Mouse (Mus musculus) hematopoietic multipotent progenitor cell, adult 10-12 weeks (in vitro differentiated cells): Measurements from ENCODE around the gene Usp19. TPM values are rescaled to one million over a fixed set of nuclear protein-coding genes. Genes with fewer than 3 reads are reported as not detected.

Experiments used
- polyA plus RNA-seq: library from polyadenylated mRNA; stranded (reverse); fragments of >175 nt; gene quantifications from 2 replicates; pipeline ENCODE4 v1.2.3, GENCODE M21; 2012; ENCODE audit warnings: low replicate concordance

The Usp19 gene
- 85.5 and 193 TPM in 2 replicates for polyA plus RNA-seq

GRCm38 (mm10) chr9:108490559-108491285 is at the start of gene Usp19:
Usp19 (plus strand) TSS chr9:108490602.

GRCm38 (mm10) chr9:108460319-108461178 is 29.9 kb upstream of the Usp19 start, which contains the start of gene Ccdc71:
Ccdc71 (plus strand) TSS chr9:108460527.

GRCm38 (mm10) chr9:108461181-108461631 is 29.2 kb upstream of the Usp19 start, which contains the start of gene Klhdc8b:
Klhdc8b (minus strand) TSS chr9:108461581.

GRCm38 (mm10) chr9:108479721-108480351 is 10.6 kb upstream of the Usp19 start, which contains the start of gene Lamb2:
Lamb2 (plus strand) TSS chr9:108479736.

GRCm38 (mm10) chr9:108507619-108508434 is 17.4 kb downstream of the Usp19 start, which contains the start of gene Qars:
Qars (plus strand) TSS chr9:108507706.

DNA sequence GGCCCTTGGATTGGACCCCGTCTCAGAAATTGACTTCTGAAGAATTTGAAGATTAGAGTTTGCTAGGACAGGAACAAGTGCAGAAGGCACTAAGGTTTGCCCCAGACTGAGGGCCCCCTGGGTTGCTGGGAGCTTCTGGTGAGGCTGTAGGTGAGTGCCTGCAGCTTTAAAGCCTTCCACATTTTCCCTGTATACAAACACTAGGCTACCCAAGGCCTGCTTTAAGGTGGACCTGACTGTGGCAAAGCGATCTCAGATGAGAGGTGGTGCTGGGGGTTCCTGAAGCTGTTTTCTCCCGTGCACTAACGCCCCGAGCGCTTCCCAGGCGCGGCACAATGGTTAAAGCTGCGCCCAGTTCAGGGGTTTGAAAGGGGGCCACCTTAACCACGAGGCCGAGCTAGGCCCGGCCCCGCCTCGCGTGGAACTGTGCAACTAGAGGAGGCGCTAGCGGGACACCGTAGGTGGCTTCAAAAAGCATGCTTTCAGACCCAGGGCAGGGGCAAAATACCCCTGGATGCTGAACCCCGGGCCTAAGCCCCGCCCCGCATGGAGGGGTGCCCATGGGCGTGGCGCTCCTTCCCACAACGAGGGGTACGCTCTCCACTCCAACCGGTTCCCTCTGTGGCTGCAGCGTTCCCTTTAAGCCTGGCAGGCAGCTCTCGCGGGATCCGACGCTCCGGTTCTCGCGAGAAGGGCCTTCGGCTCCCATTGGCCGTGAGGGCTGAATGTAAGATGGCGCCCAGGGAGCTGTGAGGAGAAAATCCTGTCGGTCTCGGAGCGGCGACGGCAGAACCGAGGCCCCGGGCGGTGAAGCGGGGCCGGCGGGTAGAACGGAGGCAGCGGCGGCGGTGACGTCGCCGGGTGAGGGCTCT is 26.2 kb downstream of the Usp19 start, which contains the start of gene Qrich1:
Qrich1 (plus strand) TSS at position 427 of the 872 bp plus-strand sequence.

Other genes with a start within 250 kb of the Usp19 start
- gene Dag1, start 226.6 kb upstream of the Usp19 start, polyA plus RNA-seq, result 20.6 and 21.7 TPM in 2 replicates
- gene Nicn1, start 200.2 kb upstream of the Usp19 start, polyA plus RNA-seq, result 0.24 and 0.65 TPM in 2 replicates
- gene Amt, start 193.7 kb upstream of the Usp19 start, polyA plus RNA-seq, result 0.12 and 0.45 TPM in 2 replicates
- 168 and 183 TPM in 2 replicates for gene Rhoa, start 184.5 kb upstream of the Usp19 start, polyA plus RNA-seq
- 3.9 and 6.1 TPM in 2 replicates for gene Tcta, start 184.4 kb upstream of the Usp19 start, polyA plus RNA-seq
- gene Gpx1, start 151.7 kb upstream of the Usp19 start, polyA plus RNA-seq, result 259 and 377 TPM in 2 replicates
- gene Usp4, start 142.7 kb upstream of the Usp19 start, polyA plus RNA-seq, result 18.2 and 114 TPM in 2 replicates
- gene 1700102P08Rik, start 97.8 kb upstream of the Usp19 start, polyA plus RNA-seq, result 3.3 and 5.5 TPM in 2 replicates
- 0.08 TPM in 1 of 2 replicates, not detected in the other for gene Ccdc36, start 62.1 kb upstream of the Usp19 start, polyA plus RNA-seq
- gene BC048562, start 54.1 kb upstream of the Usp19 start, polyA plus RNA-seq, result not detected in 2 replicates
- 15.7 and 24.2 TPM in 2 replicates for gene Ccdc71, start 30.1 kb upstream of the Usp19 start, polyA plus RNA-seq
- gene Klhdc8b, start 29.0 kb upstream of the Usp19 start, polyA plus RNA-seq, result 13.3 and 17.0 TPM in 2 replicates
- gene Lamb2, start 10.9 kb upstream of the Usp19 start, polyA plus RNA-seq, result 0.42 and 1.4 TPM in 2 replicates
- gene Qars, start 17.1 kb downstream of the Usp19 start, polyA plus RNA-seq, result 27.8 and 92.7 TPM in 2 replicates
- gene Qrich1, start 26.2 kb downstream of the Usp19 start, polyA plus RNA-seq, result 65.0 and 106 TPM in 2 replicates
- gene Impdh2, start 69.7 kb downstream of the Usp19 start, polyA plus RNA-seq, result 31.4 and 47.0 TPM in 2 replicates
- 6.9 and 18.4 TPM in 2 replicates for gene Ndufaf3, start 76.8 kb downstream of the Usp19 start, polyA plus RNA-seq
- 157 and 182 TPM in 2 replicates for gene Dalrd3, start 79.3 kb downstream of the Usp19 start, polyA plus RNA-seq
- 13.4 and 24.3 TPM in 2 replicates for gene Wdr6, start 88.1 kb downstream of the Usp19 start, polyA plus RNA-seq
- gene P4htm, start 107.1 kb downstream of the Usp19 start, polyA plus RNA-seq, result 4.7 and 12.9 TPM in 2 replicates
- gene Arih2, start 158.8 kb downstream of the Usp19 start, polyA plus RNA-seq, result 114 and 142 TPM in 2 replicates
- 3.4 and 6.8 TPM in 2 replicates for gene Slc25a20, start 171.5 kb downstream of the Usp19 start, polyA plus RNA-seq
- 6.8 and 9.0 TPM in 2 replicates for gene Prkar2a, start 198.7 kb downstream of the Usp19 start, polyA plus RNA-seq